Mouse (Mus musculus) kidney, adult 8-10 months (tissue): ENCODE data around the gene Bdp1.

Experiments
- DNase-seq, 2 experiments: peaks; one replicate each; pipeline ENCODE4 v3.0.0; 2022

The Bdp1 gene

GRCm38 (mm10) chr13:99999078-99999477 is 104.8 kb downstream of the Bdp1 start:
- DNase-seq = no peak

GRCm38 (mm10) chr13:99998099-99998498 is 105.8 kb downstream of the Bdp1 start:
- no peak for DNase-seq

- no peak for DNase-seq
Observed at GRCm38 (mm10) chr13:99989592-99989991, 114.3 kb downstream of the Bdp1 start.

- DNase-seq = no peak
Observed at GRCm38 (mm10) chr13:99983320-99983719, 120.5 kb downstream of the Bdp1 start.

GRCm38 (mm10) chr13:99979406-99979805 is 124.5 kb downstream of the Bdp1 start:
- DNase-seq = peak; percentile 15 to 19

GRCm38 (mm10) chr13:99970089-99970488 is 133.8 kb downstream of the Bdp1 start:
- DNase-seq = no peak
